Mouse (Mus musculus) midbrain, postnatal 0 days (tissue): ENCODE results near the gene Pakap. TPM values are rescaled to one million over a fixed set of nuclear protein-coding genes. Genes with fewer than 3 reads are reported as not detected.

Experiments used
- ATAC-seq: fragments of 200-750 bp; cut with Nextera tagmentation; 2 replicates; pipeline ENCODE4 v1.8.0; 2017; ENCODE audit warnings: moderate number of reproducible peaks, mild to moderate bottlenecking, moderate TSS enrichment, moderate library complexity; ENCODE audit not compliant: low FRiP score
- DNase-seq: peaks from one replicate; pipeline ENCODE4 v3.0.0-alpha.2; 2015; ENCODE audit warnings: low spot score
- H3K27ac ChIP-seq: fragments of 300-500 bp; sonication (generic); 2 replicates; pipeline ENCODE4 v1.5.1; 2014; ENCODE audit warnings: low read depth, mild to moderate bottlenecking, low read length, mixed read lengths
- H3K27me3 ChIP-seq: fragments of 300-500 bp; sonication (generic); 2 replicates; pipeline ENCODE4 v1.6.1; 2014; ENCODE audit warnings: low read length, control low read depth, mixed read lengths; ENCODE audit not compliant: insufficient read depth
- H3K36me3 ChIP-seq: fragments of 300-500 bp; sonication (generic); 2 replicates; pipeline ENCODE4 v1.6.1; 2014; ENCODE audit warnings: low read length, control low read depth, mixed read lengths; ENCODE audit not compliant: insufficient read depth
- H3K4me1 ChIP-seq: fragments of 300-500 bp; sonication (generic); 2 replicates; pipeline ENCODE4 v1.6.1; 2014; ENCODE audit warnings: mild to moderate bottlenecking, control low read depth, antibody characterized with exemption, low read length, mixed read lengths; ENCODE audit not compliant: insufficient read depth
- H3K4me2 ChIP-seq: fragments of 300-500 bp; sonication (generic); 2 replicates; pipeline ENCODE4 v1.6.1; 2014; ENCODE audit warnings: low read depth, mild to moderate bottlenecking, low read length, mixed read lengths; ENCODE audit not compliant: poor library complexity, severe bottlenecking
- H3K4me3 ChIP-seq: fragments of 300-500 bp; sonication (generic); 2 replicates; pipeline ENCODE4 v1.5.1; 2014; ENCODE audit warnings: low read depth, mild to moderate bottlenecking, low read length, moderate library complexity
- H3K9ac ChIP-seq: fragments of 300-500 bp; sonication (generic); replicated peaks from 2 replicates; pipeline ENCODE4 v1.6.1; 2014; ENCODE audit warnings: mild to moderate bottlenecking, low read length, moderate library complexity, mixed read lengths; ENCODE audit not compliant: poor library complexity, severe bottlenecking
- H3K9me3 ChIP-seq: fragments of 300-500 bp; sonication (generic); 2 replicates; pipeline ENCODE4 v1.6.1; 2016; ENCODE audit warnings: low read length, control low read depth
- CTCF ChIP-seq: IDR thresholded peaks from 2 replicates; pipeline ENCODE4 v1.5.1; 2016; ENCODE audit warnings: antibody characterized with exemption, mild to moderate bottlenecking
- WGBS: fragments of 180-500 bp; shearing (Covaris S2); extraction: QIAGEN DNeasy Blood & Tissue Kit; methylation state at CpG from one replicate; pipeline ENCODE4 v1.1.7; 2014; 5-methylcytosine and 5-hydroxymethylcytosine counted together
- polyA plus RNA-seq: library from polyadenylated mRNA; unstranded; fragments of >200 nt; fragmentation: Nextera tagmentation; extraction: Ambion mirVana; gene quantifications from 2 replicates; pipeline ENCODE4 v1.2.1, GENCODE M21; 2015
- total RNA-seq: library from RNA; depleted of rRNA; stranded (reverse); fragments of >200 nt; gene quantifications from 2 replicates; pipeline ENCODE4 v1.2.3, GENCODE M21; 2014

The Pakap gene
- total and polyA plus RNA-seq, 2 experiments from 2014 or later, result 8.4 to 13.5 TPM

GRCm38 (mm10) chr4:57636782-57637482 lies 69.0 kb downstream of the Pakap start:
- no peak for TF ChIP-seq CTCF
- H3K36me3 ChIP-seq, result no peaks in the 10 kb centered on the region
- H3K27me3 ChIP-seq, result no peaks in the 10 kb centered on the region
- peaks cover 14% of the 10 kb centered on the region; the same call in 1 of the 2 replicates for H3K4me1 ChIP-seq
- peak overlapping the region; percentile 64 for H3K4me2 ChIP-seq
- peak; percentile 18 for DNase-seq
- peak overlapping the region; percentile 43; the same call in 1 of the 2 replicates for H3K4me3 ChIP-seq
- H3K9ac ChIP-seq, result peak overlapping the region; percentile 70
- H3K27ac ChIP-seq, result peak overlapping the region; percentile 85
- ATAC-seq, result no peak
- no peaks in the 10 kb centered on the region for H3K9me3 ChIP-seq
- WGBS, result 49% methylated on average over 9 of the region's 9 CpGs

GRCm38 (mm10) chr4:57637636-57638386 lies 69.8 kb downstream of the Pakap start:
- Histone ChIP-seq H3K9me3 (no peaks in the 10 kb centered on the region), H3K9ac (peak overlapping the region; percentile 70), H3K27ac (peak overlapping the region; percentile 85), H3K4me2 (peak overlapping the region; percentile 64), H3K36me3 (no peaks in the 10 kb centered on the region), H3K4me3 (peak overlapping the region; percentile 43), H3K27me3 (no peaks in the 10 kb centered on the region), H3K4me1 (peaks cover 14% of the 10 kb centered on the region; the same call in 1 of the 2 replicates)
- ATAC-seq (peak; percentile 90), DNase-seq (peak; percentile 80)
- TF ChIP-seq CTCF, result no peak
- 17% methylated on average over 24 of the region's 24 CpGs for WGBS

GRCm38 (mm10) chr4:57638941-57639340 lies 71.0 kb downstream of the Pakap start:
- WGBS, result 69% methylated on average over 9 of the region's 9 CpGs
- Histone ChIP-seq H3K36me3 (no peaks in the 10 kb centered on the region), H3K4me2 (peak overlapping the region; percentile 64), H3K27me3 (no peaks in the 10 kb centered on the region), H3K4me1 (peaks cover 14% of the 10 kb centered on the region; the same call in 1 of the 2 replicates), H3K9me3 (no peaks in the 10 kb centered on the region), H3K27ac (peak overlapping the region; percentile 85; the same call in 1 of the 2 replicates), H3K9ac (peak overlapping the region; percentile 13; the same call in 1 of the 2 replicates), H3K4me3 (peak overlapping the region; percentile 43)
- TF ChIP-seq CTCF, result no peak
- DNase-seq (no peak), ATAC-seq (no peak)

- ATAC-seq (no peak), DNase-seq (no peak)
- WGBS, result 28% methylated on average over 7 of the region's 7 CpGs
- Histone ChIP-seq H3K9me3 (no peaks in the 10 kb centered on the region), H3K4me1 (peaks cover 14% of the 10 kb centered on the region; the same call in 1 of the 2 replicates), H3K4me3 (peak overlapping the region; percentile 43), H3K27me3 (no peaks in the 10 kb centered on the region), H3K36me3 (0 out of 2 replicates have a peak, but pooled peaks cover 3% of the 10 kb centered on the region), H3K9ac (0 out of 2 replicates have a peak overlapping the region, but pooled peaks have one; percentile 24), H3K27ac (0 out of 2 replicates have a peak overlapping the region, but pooled peaks have one; percentile 38), H3K4me2 (peak overlapping the region; percentile 64)
- no peak for TF ChIP-seq CTCF
Measured at GRCm38 (mm10) chr4:57640222-57640621, 72.2 kb downstream of the Pakap start.

- DNase-seq (no peak), ATAC-seq (no peak)
- Histone ChIP-seq H3K4me2 (no peak overlapping the region), H3K27ac (no peak overlapping the region), H3K36me3 (0 out of 2 replicates have a peak, but pooled peaks cover 3% of the 10 kb centered on the region), H3K9me3 (no peaks in the 10 kb centered on the region), H3K4me1 (peaks cover 14% of the 10 kb centered on the region; the same call in 1 of the 2 replicates), H3K27me3 (no peaks in the 10 kb centered on the region), H3K4me3 (no peak overlapping the region), H3K9ac (no peak overlapping the region)
- WGBS, result 71% methylated on average over 3 of the region's 3 CpGs
- TF ChIP-seq CTCF, result no peak
Measured at GRCm38 (mm10) chr4:57640971-57641370, 73.0 kb downstream of the Pakap start.
